Mouse (Mus musculus): ENCODE results near the gene Nxnl2.

DNA sequence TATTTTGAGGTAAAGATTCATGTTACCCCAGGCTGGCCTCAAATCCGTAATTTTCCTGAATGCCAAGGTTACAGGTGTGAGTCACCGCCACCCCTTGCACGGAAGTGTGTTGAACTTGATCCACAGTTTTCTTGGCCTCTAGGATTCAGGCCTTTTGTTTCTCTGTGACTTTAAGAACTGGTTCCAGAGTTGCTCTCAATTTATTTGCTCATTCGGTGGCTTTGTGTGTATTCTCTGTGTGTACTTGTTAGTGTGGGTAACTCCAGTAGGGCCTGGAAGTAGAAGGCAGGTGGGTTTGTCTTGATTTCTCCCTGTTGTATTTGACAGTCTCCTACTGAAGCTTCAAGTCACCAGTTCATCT is 17.2 kb upstream of the Nxnl2 start:
- no peak for TF ChIP-seq CTCF (IDR thresholded peaks at IDR 0.05; ENCODE audit: extremely low read depth, insufficient read length, insufficient replicate concordance, low read depth, low read length)
- TF ChIP-seq POLR2A (IDR thresholded peaks at IDR 0.05; ENCODE audit: low read depth, low read length), result no peak
